ENCODE assay signal across 11 mouse cellular contexts in the genomic region with DNA sequence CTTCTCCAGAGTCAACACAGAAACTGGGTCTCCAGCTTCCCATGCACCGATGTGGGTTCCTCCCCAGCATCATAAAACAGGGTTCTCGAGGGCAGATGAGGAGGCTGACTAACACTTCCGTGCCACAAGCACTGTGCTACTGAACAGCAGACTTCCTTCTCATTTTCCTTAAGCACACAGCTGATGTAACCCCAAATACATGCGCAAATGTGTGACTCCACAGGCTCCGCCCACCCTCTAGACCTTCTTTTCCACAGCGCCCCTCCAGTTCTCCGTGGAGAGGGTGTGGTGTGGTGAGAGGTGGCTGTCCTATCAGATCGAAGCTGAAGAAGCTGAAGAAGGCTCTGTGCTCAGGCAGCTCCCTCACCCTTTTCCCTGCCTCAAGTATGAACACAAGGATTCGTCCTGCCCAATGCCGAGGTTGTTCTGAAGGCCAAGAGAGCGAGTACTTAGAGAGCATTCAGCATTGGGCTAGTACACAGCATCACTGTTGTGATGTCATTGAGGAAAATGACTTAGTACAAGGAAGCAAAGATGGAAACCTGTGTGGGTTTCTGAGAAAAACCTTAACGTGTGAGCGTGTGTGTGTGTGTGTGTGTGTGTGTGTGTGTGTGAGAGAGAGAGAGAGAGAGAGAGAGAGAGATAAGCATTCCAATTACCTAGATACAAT. TPM values are rescaled to one million over a fixed set of nuclear protein-coding genes. Genes with fewer than 3 reads are reported as not detected.
A peak's percentile ranks its signal among the peaks of the same experiment; 100 is the strongest.
DNase-seq lines count a peak whose midpoint lies in the region; ATAC-seq and TF ChIP-seq lines count a peak whose summit lies in the region.
"Had no signal": no experiment of that assay in that cellular context is flagged by ENCODE, and none has a peak within 500 bp of the region (broad histone marks: within the 10 kb centered on the region; RNA-seq: fewer than 3 reads in every experiment).

No protein-coding gene starts in this region.

- no peak overlapping the region for H3K9ac ChIP-seq in lung, embryonic 15.5 days
- H3K9ac ChIP-seq in stomach, postnatal 0 days (ENCODE audit: low read length), result no peak overlapping the region
- H3K9ac ChIP-seq in forebrain, postnatal 0 days, result no peak overlapping the region
- H3K9ac ChIP-seq: neural tube, embryonic 12.5 days had no signal

- H3K4me3 ChIP-seq in lung, embryonic 15.5 days, result no peak overlapping the region
- no peak overlapping the region for H3K4me3 ChIP-seq in stomach, postnatal 0 days (ENCODE audit: low read depth, low read length)
- no peak overlapping the region for H3K4me3 ChIP-seq in forebrain, postnatal 0 days (ENCODE audit: low read depth, low read length)
- H3K4me3 ChIP-seq: limb, embryonic 10.5 days; neural tube, embryonic 12.5 days had no signal

- peak; percentile 92 to 95 for ATAC-seq in hematopoietic stem cell, adult 5-6 weeks (replicated peaks in 1 of 2; ENCODE audit: insufficient read depth in 1 of 2, low FRiP score in 2 of 2, low TSS enrichment in 1 of 2, low read depth in 1 of 2, poor library complexity in 2 of 2, severe bottlenecking in 2 of 2)
- peak; percentile 46; the same call in 1 of the 2 replicates for ATAC-seq in lung, embryonic 15.5 days (ENCODE audit: borderline replicate concordance, extremely low read depth, low FRiP score, low TSS enrichment)
- peak; percentile 93 for ATAC-seq in stomach, postnatal 0 days (ENCODE audit: low FRiP score, low TSS enrichment)
- ATAC-seq in forebrain, postnatal 0 days, result no peak
- ATAC-seq: hindbrain, postnatal 0 days had no signal

- peaks cover 53% of the 10 kb centered on the region for H3K36me3 ChIP-seq in lung, embryonic 15.5 days
- peaks cover 15% of the 10 kb centered on the region; the same call in 1 of the 2 replicates for H3K36me3 ChIP-seq in stomach, postnatal 0 days (ENCODE audit: control insufficient read depth, insufficient read depth, low read length)
- peaks cover 39% of the 10 kb centered on the region for H3K36me3 ChIP-seq in forebrain, postnatal 0 days (ENCODE audit: insufficient read depth)

- H3K27ac ChIP-seq in lung, embryonic 15.5 days, result no peak overlapping the region
- H3K27ac ChIP-seq in stomach, postnatal 0 days (replicated peaks), result 0 out of 2 replicates have a peak overlapping the region, but pooled peaks have one; percentile 13
- H3K27ac ChIP-seq in forebrain, postnatal 0 days (ENCODE audit: low read depth, low read length), result no peak overlapping the region
- H3K27ac ChIP-seq: hindbrain, postnatal 0 days; limb, embryonic 10.5 days; neural tube, embryonic 12.5 days had no signal

- peak; percentile 48 for DNase-seq in R1 (ENCODE audit: low read depth, low spot score)
- peak; percentile 53 for DNase-seq in stomach, postnatal 0 days (ENCODE audit: low spot score)
- no peak for DNase-seq in forebrain, postnatal 0 days
- no peak for DNase-seq in adrenal gland, adult (ENCODE audit: inconsistent age in 2 of 2, low spot score in 1 of 2)
- DNase-seq in adrenal gland, adult 18-20 months (ENCODE audit: low spot score in 2 of 2), result no peak
- DNase-seq: cerebellum, postnatal 14 days had no signal

- peaks cover 3% of the 10 kb centered on the region; the same call in 1 of the 2 replicates for H3K4me1 ChIP-seq in lung, embryonic 15.5 days
- H3K4me1 ChIP-seq in stomach, postnatal 0 days (replicated peaks; ENCODE audit: control insufficient read depth, insufficient read depth), result no peaks in the 10 kb centered on the region
- H3K4me1 ChIP-seq in forebrain, postnatal 0 days (ENCODE audit: insufficient read depth), result no peaks in the 10 kb centered on the region
- H3K4me1 ChIP-seq: limb, embryonic 10.5 days; neural tube, embryonic 12.5 days had no signal

- no peak overlapping the region for H3K4me2 ChIP-seq in lung, embryonic 15.5 days
- H3K4me2 ChIP-seq in stomach, postnatal 0 days (replicated peaks; ENCODE audit: low read depth), result no peak overlapping the region
- no peak overlapping the region for H3K4me2 ChIP-seq in forebrain, postnatal 0 days (ENCODE audit: low read depth)
- H3K4me2 ChIP-seq: neural tube, embryonic 12.5 days had no signal

- no peak for TF ChIP-seq EP300 in stomach, postnatal 0 days (optimal IDR thresholded peaks at IDR 0.05)

- no peak for TF ChIP-seq CTCF in stomach, postnatal 0 days (IDR thresholded peaks at IDR 0.05; ENCODE audit: low read depth)
- TF ChIP-seq CTCF in forebrain, postnatal 0 days (IDR thresholded peaks at IDR 0.05; ENCODE audit: low read depth), result no peak

- no peaks in the 10 kb centered on the region for H3K9me3 ChIP-seq in lung, embryonic 15.5 days
- H3K9me3 ChIP-seq in stomach, postnatal 0 days (ENCODE audit: control insufficient read depth, low read length), result no peaks in the 10 kb centered on the region
- no peaks in the 10 kb centered on the region for H3K9me3 ChIP-seq in forebrain, postnatal 0 days (ENCODE audit: low read length)
- H3K9me3 ChIP-seq: limb, embryonic 10.5 days; neural tube, embryonic 12.5 days had no signal

- WGBS in lung, embryonic 15.5 days, result 64% methylated on average over 13 of the region's 13 CpGs
- 68% methylated on average over 13 of the region's 13 CpGs for WGBS in stomach, postnatal 0 days
- WGBS in forebrain, postnatal 0 days, result 87% methylated on average over 13 of the region's 13 CpGs

- no peaks in the 10 kb centered on the region for H3K27me3 ChIP-seq in lung, embryonic 15.5 days
- H3K27me3 ChIP-seq in stomach, postnatal 0 days (ENCODE audit: control insufficient read depth, insufficient read depth, low read length), result no peaks in the 10 kb centered on the region
- no peaks in the 10 kb centered on the region for H3K27me3 ChIP-seq in forebrain, postnatal 0 days (ENCODE audit: insufficient read depth, low read length)
- H3K27me3 ChIP-seq: neural tube, embryonic 12.5 days had no signal

RNA-seq across cellular contexts. Expression of a gene that starts 47.0 kb away (rescaled TPM):
- 36.4 and 45.5 TPM in 2 replicates for total RNA-seq in hematopoietic stem cell, adult 5-6 weeks (2017)
- 46.2 and 48.5 TPM in 2 replicates for polyA plus RNA-seq in lung, embryonic 15.5 days (2015; fragmentation: Nextera tagmentation; extraction: Ambion mirVana)
- 27.2 and 27.8 TPM in 2 replicates for polyA plus RNA-seq in stomach, postnatal 0 days (2015; fragmentation: Nextera tagmentation; extraction: Ambion mirVana)
- 93.1 and 105 TPM in 2 replicates for total RNA-seq in forebrain, postnatal 0 days (2014; rRNA removed)
- polyA plus RNA-seq in forebrain, postnatal 0 days (2015; fragmentation: Nextera tagmentation; extraction: Ambion mirVana), result 118 and 122 TPM in 2 replicates
- 10 to 100 TPM; 25.9 to 26.6 TPM for total RNA-seq in adrenal gland, adult 18-20 months (2021)

RNA-seq across cellular contexts. Expression of a gene that starts 47.1 kb away (rescaled TPM):
- 34.4 and 35.1 TPM in 2 replicates for total RNA-seq in hematopoietic stem cell, adult 5-6 weeks (2017)
- polyA plus RNA-seq in lung, embryonic 15.5 days (2015; fragmentation: Nextera tagmentation; extraction: Ambion mirVana), result 16.7 and 18.5 TPM in 2 replicates
- polyA plus RNA-seq in stomach, postnatal 0 days (2015; fragmentation: Nextera tagmentation; extraction: Ambion mirVana), result 8.0 and 10.6 TPM in 2 replicates
- total RNA-seq in forebrain, postnatal 0 days (2014; rRNA removed), result 6.0 and 8.1 TPM in 2 replicates
- 5.2 and 5.4 TPM in 2 replicates for polyA plus RNA-seq in forebrain, postnatal 0 days (2015; fragmentation: Nextera tagmentation; extraction: Ambion mirVana)
- 10 to 100 TPM; 35.6 to 51.9 TPM for total RNA-seq in adrenal gland, adult 18-20 months (2021)

Comparison
In these comparisons a context has a peak if more than half of its experiments do, and no peak if none do; other contexts are left out.
1. DNase-seq: peak in R1 (single experiment) and stomach, postnatal 0 days (single experiment); none in forebrain, postnatal 0 days (single experiment), adrenal gland, adult (0 of 2) and adrenal gland, adult 18-20 months (0 of 2).